Mouse (Mus musculus): ENCODE measurements at regions not wholly inside any gene's neighbourhood (a gene's known extent, or its start where the extent isn't known, plus 50 kb on each side); places are given as distances from the start of the nearest gene placed in this dataset.
"Not testable (repeated sequence)": the region's sequence is repeated elsewhere in the genome, so short reads cannot be mapped to it uniquely, and the experiment has no call there.

- no peak for DNase-seq
Measured at GRCm38 (mm10) chr15:31989093-31989492, 188.0 kb upstream of the Tas2r119 start.

GRCm38 (mm10) chr15:31989593-31990290 is 187.3 kb upstream of the Tas2r119 start:
- no peak for DNase-seq

DNA sequence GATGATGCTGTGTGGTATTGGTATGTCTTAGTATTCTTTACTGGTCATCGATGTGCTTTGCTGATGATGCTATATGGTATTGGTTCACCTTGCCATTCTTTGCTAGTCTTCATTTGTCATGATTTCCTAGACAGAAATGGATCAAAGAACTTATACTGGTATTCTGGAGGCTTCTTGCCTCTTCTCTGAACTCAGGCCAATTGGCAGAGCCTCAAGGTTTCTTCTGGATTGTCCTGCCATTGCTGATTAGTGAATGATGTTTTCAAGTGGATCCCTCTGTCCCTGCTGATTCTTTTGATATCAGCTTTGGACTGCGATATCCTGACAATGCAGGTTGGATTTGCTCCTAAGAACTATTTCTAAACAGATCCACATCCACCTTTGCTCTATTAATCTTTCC is 179.1 kb upstream of the Tas2r119 start:
- DNase-seq, result peak; percentile 39 to 60

GRCm38 (mm10) chr15:31999553-31999952 is 177.5 kb upstream of the Tas2r119 start:
- DNase-seq, result no peak

- peak in 1 of 2 experiments; percentile 11 for DNase-seq
Measured at GRCm38 (mm10) chr15:32002950-32003422, 174.1 kb upstream of the Tas2r119 start.

DNA sequence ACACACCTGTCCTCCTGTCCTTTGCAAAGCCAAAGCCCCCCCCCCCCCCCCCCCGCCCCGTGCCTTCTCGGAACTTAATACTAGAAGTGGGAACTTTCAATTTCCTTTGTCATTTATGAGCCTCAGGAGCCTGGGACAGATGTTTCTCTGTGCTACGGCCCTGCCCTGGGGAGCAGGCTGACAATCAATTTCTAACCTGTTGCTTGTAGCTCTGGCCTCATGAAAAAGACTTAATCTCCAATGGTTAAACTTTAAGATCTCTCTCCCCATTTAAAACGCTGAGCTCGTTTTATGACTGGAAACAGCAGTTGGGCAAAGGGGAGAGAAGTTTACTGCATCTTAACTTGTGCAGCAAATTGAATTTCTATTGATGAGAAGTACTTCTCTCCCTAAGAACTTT is 173.6 kb upstream of the Tas2r119 start:
- DNase-seq, result no peak

- DNase-seq, result no peak
Measured at GRCm38 (mm10) chr15:32005986-32006385, 171.1 kb upstream of the Tas2r119 start.

DNA sequence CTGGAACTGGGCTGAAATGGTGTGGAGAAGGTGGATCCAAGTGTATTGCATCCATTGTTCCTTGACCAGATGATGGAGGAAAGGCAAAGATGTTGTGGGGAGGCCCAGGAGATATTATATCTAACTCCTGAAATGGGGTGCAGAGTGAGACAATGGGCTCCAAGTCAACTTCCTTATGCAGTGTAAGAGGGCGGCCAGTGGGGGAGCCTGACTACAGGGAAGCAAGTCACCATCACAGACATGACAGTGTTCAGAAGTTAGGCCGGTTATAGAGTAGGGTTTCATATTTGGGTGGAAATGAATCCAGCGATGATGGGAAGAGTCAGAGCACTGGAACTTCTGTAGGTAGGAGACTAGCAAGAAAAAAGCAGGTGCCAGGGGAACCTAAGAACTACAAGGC is 167.3 kb upstream of the Tas2r119 start:
- DNase-seq, result peak in 1 of 2 experiments; percentile 7

DNA sequence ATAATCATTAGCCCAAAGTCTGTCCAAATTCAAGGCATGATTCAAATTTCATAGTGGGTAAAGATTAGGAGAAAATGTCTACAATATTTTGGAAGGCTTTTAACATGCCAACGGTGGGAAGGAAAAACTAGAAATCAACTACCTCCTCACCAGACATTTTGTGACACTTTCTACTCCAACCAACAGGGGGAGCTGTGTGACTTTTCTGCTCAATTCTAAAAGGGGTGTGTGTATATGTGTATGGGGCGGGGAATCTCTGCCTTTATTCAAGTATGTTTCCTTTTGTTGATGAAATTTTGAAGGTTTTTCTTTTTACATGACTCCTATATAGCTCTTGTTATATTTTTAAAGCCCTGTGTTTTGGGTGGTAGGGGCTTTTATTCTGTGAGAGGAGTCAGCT is 165.0 kb upstream of the Tas2r119 start:
- peak; percentile 31 to 67 for DNase-seq

DNA sequence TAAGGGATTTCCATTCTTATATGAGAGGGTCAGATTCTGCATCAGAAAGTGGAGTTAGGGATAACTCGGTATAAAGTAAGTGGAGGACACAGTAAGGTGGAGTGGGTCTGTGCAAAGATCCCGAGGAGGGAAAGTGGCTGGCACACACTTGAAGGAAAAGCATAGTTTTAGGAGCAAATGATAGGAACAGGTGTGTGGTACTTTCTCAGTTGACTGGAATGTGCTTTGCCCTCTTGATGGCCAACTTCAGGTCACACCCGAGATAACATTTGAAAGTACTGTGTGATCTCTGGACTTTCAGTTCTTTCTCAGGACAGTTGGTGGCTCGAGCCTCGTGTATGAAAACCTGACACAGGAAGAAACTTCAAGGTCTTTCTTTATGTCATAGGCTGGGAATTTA is 164.3 kb upstream of the Tas2r119 start:
- DNase-seq, result no peak

GRCm38 (mm10) chr15:32015169-32015568 is 161.9 kb upstream of the Tas2r119 start:
- no peak for DNase-seq

- peak in 1 of 2 experiments; percentile 21 for DNase-seq
Measured at GRCm38 (mm10) chr15:32020323-32021008, 156.6 kb upstream of the Tas2r119 start.

GRCm38 (mm10) chr15:32021009-32021602 is 156.0 kb upstream of the Tas2r119 start:
- DNase-seq, result peak; percentile 21 to 46

GRCm38 (mm10) chr15:32034091-32034490 is 143.0 kb upstream of the Tas2r119 start:
- DNase-seq, result no peak

DNA sequence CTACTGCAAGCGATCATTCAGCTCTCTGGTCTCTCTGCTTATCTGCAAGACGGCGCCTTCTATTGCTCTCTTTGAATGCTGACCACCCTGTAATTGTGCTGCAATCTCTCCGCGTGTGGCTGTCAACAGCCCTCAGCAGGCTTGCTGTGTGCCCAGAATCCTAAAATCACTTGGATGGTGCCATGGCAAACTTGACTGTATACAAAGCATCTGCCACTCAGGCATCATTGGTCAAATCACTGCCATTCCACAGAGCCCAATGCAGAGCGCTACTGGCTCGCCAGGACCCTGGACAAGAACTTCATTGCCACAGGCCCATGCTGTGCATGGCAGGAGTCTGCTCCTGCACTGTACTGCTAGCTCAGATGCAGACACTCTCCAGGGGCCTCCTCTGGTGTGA is 142.3 kb upstream of the Tas2r119 start:
- DNase-seq, result no peak

DNA sequence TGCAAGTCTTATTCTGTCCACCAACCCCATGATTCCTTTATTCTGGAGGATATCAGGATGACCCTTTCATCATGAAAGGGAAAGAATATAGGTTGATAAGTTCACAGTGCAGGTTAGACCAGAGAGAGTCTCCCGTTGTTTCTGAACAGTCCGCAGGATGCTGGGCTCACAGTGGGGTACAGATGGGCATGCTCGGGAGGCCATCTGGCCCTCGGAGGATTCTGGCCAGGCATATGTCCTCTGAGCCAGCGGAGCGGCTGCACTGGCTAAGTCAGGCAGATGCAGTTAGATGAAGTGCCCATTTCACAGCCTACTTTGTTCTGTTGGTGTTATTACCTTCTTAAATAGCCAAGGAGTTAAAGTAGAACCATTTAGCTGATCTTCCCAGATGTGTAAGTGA is 135.3 kb upstream of the Tas2r119 start:
- DNase-seq, result no peak

- DNase-seq, result no peak
Measured at GRCm38 (mm10) chr15:32042173-32042572, 134.9 kb upstream of the Tas2r119 start.

DNA sequence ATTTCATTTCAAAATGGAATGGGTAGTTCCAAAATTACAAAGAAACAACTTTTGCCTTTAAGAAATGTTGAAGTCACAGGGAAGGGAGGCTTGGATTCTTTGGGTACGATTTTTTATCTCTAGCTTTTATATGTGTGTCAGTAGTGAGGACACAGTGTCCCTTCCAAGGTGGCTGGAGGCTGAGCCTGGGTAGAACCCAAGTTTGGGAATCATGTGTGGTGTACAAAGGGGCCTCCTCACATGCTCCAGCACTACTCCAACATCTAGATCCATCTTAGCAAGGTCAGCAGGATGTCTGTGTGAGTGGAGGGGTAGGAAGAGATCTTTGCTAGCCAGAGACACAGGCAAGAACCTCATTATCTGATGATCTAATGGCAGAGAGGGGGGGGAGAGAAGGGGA is 134.5 kb upstream of the Tas2r119 start:
- DNase-seq, result no peak

GRCm38 (mm10) chr15:32043207-32043606 is 133.9 kb upstream of the Tas2r119 start:
- no peak for DNase-seq

- DNase-seq, result not testable (repeated sequence)
Measured at GRCm38 (mm10) chr15:32043670-32044069, 133.4 kb upstream of the Tas2r119 start.

- no peak for DNase-seq
Measured at GRCm38 (mm10) chr15:32048836-32049235, 128.3 kb upstream of the Tas2r119 start.

DNA sequence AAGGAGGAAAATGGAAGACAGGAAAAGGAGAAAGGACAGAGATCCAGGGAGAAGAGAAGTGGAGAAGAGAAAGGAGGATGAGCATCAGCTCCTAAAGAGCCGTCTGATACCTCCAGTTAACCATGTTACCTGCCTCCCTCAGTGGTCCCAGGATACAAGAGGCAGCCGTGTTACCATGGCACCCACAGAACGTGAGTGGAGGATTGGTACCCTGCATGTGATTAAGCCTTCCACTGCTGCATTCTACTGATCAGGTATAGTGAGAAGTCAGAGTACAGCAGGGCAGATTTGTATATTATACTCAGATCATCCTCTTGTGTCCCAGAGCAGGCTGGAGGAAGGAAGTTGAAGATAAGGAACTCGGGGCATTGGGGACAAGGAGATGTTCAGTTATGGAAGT is 115.5 kb upstream of the Tas2r119 start:
- DNase-seq, result no peak

DNA sequence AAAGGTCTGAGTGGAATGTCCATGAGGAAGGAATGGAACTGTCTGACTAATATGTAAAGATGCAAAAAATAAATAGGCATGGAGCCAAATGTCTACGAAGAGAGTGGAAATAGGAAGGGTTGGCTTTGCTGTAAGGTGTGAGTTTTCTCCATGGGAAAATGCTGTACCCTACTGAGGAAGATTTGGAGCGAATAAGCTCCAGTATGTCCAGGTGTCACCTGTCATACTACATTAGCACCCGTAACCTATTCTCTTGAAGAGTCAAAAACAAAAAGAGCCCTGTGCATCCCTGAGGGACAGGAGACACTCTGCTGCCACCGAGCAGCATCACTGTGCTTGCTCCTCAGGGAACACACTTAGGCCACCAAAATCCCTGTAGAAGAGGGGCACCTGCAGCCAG is 95.0 kb upstream of the Tas2r119 start:
- no peak for DNase-seq
